Mouse (Mus musculus): ENCODE data around the gene Heatr1. TPM values are rescaled to one million over a fixed set of nuclear protein-coding genes. Genes with fewer than 3 reads are reported as not detected.
A peak's percentile ranks its signal among the peaks of the same experiment; 100 is the strongest.
"Not testable (repeated sequence)": the region's sequence is repeated elsewhere in the genome, so short reads cannot be mapped to it uniquely, and the experiment has no call there.

The Heatr1 gene
- total RNA-seq, 1 experiment = 190 TPM

GRCm38 (mm10) chr13:12461730-12462119 lies 66.9 kb downstream of the Heatr1 start:
- DNase-seq (ENCODE audit: low read depth, low spot score) = no peak
- Histone ChIP-seq H3K27ac (ENCODE audit: insufficient read depth, low read depth, low read length, poor library complexity, severe bottlenecking) (no peak overlapping the region), H3K36me3 (ENCODE audit: control insufficient read depth, insufficient read depth, low read length, poor library complexity, severe bottlenecking) (no peaks in the 10 kb centered on the region), H3K9me3 (ENCODE audit: control insufficient read depth, insufficient read depth, low read depth, low read length) (no peaks in the 10 kb centered on the region), H3K4me3 (ENCODE audit: insufficient read depth in 1 of 2, low read depth in 1 of 2, low read length in 2 of 2, poor library complexity in 1 of 2, severe bottlenecking in 1 of 2) (peak overlapping the region; percentile 82 to 83), H3K9ac (ENCODE audit: insufficient read depth, low read depth, low read length, poor library complexity, severe bottlenecking) (peak overlapping the region; percentile 88), H3K4me1 (ENCODE audit: control insufficient read depth in 2 of 2, insufficient read depth in 2 of 2, low read length in 2 of 2, poor library complexity in 1 of 2) (peaks cover 0 to 4% of the 10 kb centered on the region in 2 experiments; a peak in 3 of 4 replicates)
- in situ Hi-C loops (cut with MboI; ENCODE audit: low sequenced_read_pairs in 2 of 2, unreplicated experiment in 2 of 2) = loop anchor here in 1 of 2 experiments (25.0 kb wide), 1 partner anchor 226 kb away; no protein-coding TSS in a partner anchor
- TF ChIP-seq CHD2 (IDR thresholded peaks at IDR 0.05; ENCODE audit: low read depth, low read length) = no peak
- TF ChIP-seq HCFC1 (IDR thresholded peaks at IDR 0.05; ENCODE audit: borderline replicate concordance, insufficient read depth, low read length) = no peak
- TF ChIP-seq MAFK (IDR thresholded peaks at IDR 0.05; ENCODE audit: insufficient read depth, low read depth, low read length) = no peak
- TF ChIP-seq ZNF384 (IDR thresholded peaks at IDR 0.05; ENCODE audit: low read depth, low read length) = no peak
- TF ChIP-seq ZC3H11A (IDR thresholded peaks at IDR 0.05; ENCODE audit: borderline replicate concordance, low read depth, low read length) = no peak

GRCm38 (mm10) chr13:12462623-12463022 lies 67.8 kb downstream of the Heatr1 start:
- DNase-seq (ENCODE audit: low read depth, low spot score) = no peak
- Histone ChIP-seq H3K9me3 (ENCODE audit: control insufficient read depth, insufficient read depth, low read depth, low read length) (no peaks in the 10 kb centered on the region), H3K9ac (ENCODE audit: insufficient read depth, low read depth, low read length, poor library complexity, severe bottlenecking) (no peak overlapping the region), H3K27ac (ENCODE audit: insufficient read depth, low read depth, low read length, poor library complexity, severe bottlenecking) (no peak overlapping the region), H3K36me3 (ENCODE audit: control insufficient read depth, insufficient read depth, low read length, poor library complexity, severe bottlenecking) (no peaks in the 10 kb centered on the region), H3K4me1 (ENCODE audit: control insufficient read depth in 2 of 2, insufficient read depth in 2 of 2, low read length in 2 of 2, poor library complexity in 1 of 2) (peaks cover 0 to 4% of the 10 kb centered on the region in 2 experiments; a peak in 3 of 4 replicates), H3K4me3 (ENCODE audit: insufficient read depth in 1 of 2, low read depth in 1 of 2, low read length in 2 of 2, poor library complexity in 1 of 2, severe bottlenecking in 1 of 2) (no peak overlapping the region)
- in situ Hi-C loops (cut with MboI; ENCODE audit: low sequenced_read_pairs in 2 of 2, unreplicated experiment in 2 of 2) = loop anchor here in 1 of 2 experiments (25.0 kb wide), 1 partner anchor 225 kb away; no protein-coding TSS in a partner anchor
- TF ChIP-seq MAFK (IDR thresholded peaks at IDR 0.05; ENCODE audit: insufficient read depth, low read depth, low read length) (no peak), ZC3H11A (IDR thresholded peaks at IDR 0.05; ENCODE audit: borderline replicate concordance, low read depth, low read length) (no peak)

DNA sequence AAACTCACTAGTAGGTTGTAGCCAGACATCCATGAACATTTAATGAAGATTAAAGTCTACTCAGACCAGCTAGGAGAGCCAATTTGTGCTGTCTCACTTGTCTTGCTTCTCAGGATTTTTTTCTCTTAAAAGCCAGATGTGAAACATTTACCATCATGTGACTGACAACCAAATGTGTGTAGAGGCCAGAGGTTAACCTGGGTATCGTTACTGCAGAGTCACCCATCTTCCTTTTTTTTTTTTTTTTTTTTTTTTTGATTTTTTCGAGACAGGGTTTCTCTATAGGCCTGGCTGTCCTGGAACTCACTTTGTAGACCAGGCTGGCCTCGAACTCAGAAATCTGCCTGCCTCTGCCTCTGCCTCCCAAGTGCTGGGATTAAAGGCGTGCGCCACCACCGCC lies 69.3 kb downstream of the Heatr1 start:
- in situ Hi-C loops (cut with MboI; ENCODE audit: low sequenced_read_pairs in 2 of 2, unreplicated experiment in 2 of 2) = loop anchor here in 1 of 2 experiments (25.0 kb wide), 1 partner anchor 223 kb away; no protein-coding TSS in a partner anchor

DNA sequence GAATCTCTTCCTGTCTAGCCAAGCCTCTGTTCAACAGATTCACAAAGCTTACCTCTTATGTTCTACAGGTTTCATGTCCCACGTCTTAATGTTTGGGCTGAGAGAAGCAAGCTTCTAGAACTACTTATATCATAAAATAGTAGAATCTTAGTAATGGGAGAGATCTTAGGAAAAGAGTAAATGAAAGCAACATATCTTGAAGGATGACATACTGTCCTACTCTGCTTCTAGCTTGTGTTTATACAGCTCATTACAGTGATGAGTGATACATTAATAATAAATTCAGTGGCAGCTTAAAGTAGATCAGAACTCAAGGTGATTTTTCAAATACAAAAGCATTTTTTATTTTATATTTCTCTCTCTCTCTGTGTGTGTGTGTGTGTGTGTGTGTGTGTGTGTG lies 70.0 kb downstream of the Heatr1 start, which contains the start of gene Lgals8:
Gene Lgals8 (minus strand): TSS at position 101 of the 400 bp plus-strand sequence.
- H3K9ac ChIP-seq (ENCODE audit: insufficient read depth, low read depth, low read length, poor library complexity, severe bottlenecking) = no peak within 1 kb of the TSS
- no peaks in the 10 kb centered on the region for H3K9me3 ChIP-seq (ENCODE audit: control insufficient read depth, insufficient read depth, low read depth, low read length)
- H3K4me1 ChIP-seq (ENCODE audit: control insufficient read depth in 2 of 2, insufficient read depth in 2 of 2, low read length in 2 of 2, poor library complexity in 1 of 2) = peaks cover 2 to 7% of the 10 kb centered on the region in 2 experiments
- no peak for DNase-seq (ENCODE audit: low read depth, low spot score)
- TF ChIP-seq ZC3H11A (IDR thresholded peaks at IDR 0.05; ENCODE audit: borderline replicate concordance, low read depth, low read length) (no peak), ZNF384 (IDR thresholded peaks at IDR 0.05; ENCODE audit: low read depth, low read length) (no peak)
- no peak within 1 kb of the TSS for H3K27ac ChIP-seq (ENCODE audit: insufficient read depth, low read depth, low read length, poor library complexity, severe bottlenecking)
- no peaks in the 10 kb centered on the region for H3K36me3 ChIP-seq (ENCODE audit: control insufficient read depth, insufficient read depth, low read length, poor library complexity, severe bottlenecking)
- in situ Hi-C loops (cut with MboI; ENCODE audit: low sequenced_read_pairs in 2 of 2, unreplicated experiment in 2 of 2) = loop anchor here in 1 of 2 experiments (25.0 kb wide), 1 partner anchor 222 kb away; no protein-coding TSS in a partner anchor
- H3K4me3 ChIP-seq (ENCODE audit: insufficient read depth in 1 of 2, low read depth in 1 of 2, low read length in 2 of 2, poor library complexity in 1 of 2, severe bottlenecking in 1 of 2) = no peak within 1 kb of the TSS

More for the DNA sequence above, 69.3 kb downstream of the Heatr1 start:
- not testable (repeated sequence) for H3K36me3 ChIP-seq (ENCODE audit: control insufficient read depth, insufficient read depth, low read length, poor library complexity, severe bottlenecking); H3K27ac ChIP-seq (ENCODE audit: insufficient read depth, low read depth, low read length, poor library complexity, severe bottlenecking); H3K9me3 ChIP-seq (ENCODE audit: control insufficient read depth, insufficient read depth, low read depth, low read length); H3K4me1 ChIP-seq (ENCODE audit: control insufficient read depth in 2 of 2, insufficient read depth in 2 of 2, low read length in 2 of 2, poor library complexity in 1 of 2); DNase-seq (ENCODE audit: low read depth, low spot score); H3K4me3 ChIP-seq (ENCODE audit: insufficient read depth in 1 of 2, low read depth in 1 of 2, low read length in 2 of 2, poor library complexity in 1 of 2, severe bottlenecking in 1 of 2); H3K9ac ChIP-seq (ENCODE audit: insufficient read depth, low read depth, low read length, poor library complexity, severe bottlenecking)

GRCm38 (mm10) chr13:12468488-12468887 lies 73.7 kb downstream of the Heatr1 start:
- in situ Hi-C loops (cut with MboI; ENCODE audit: low sequenced_read_pairs in 2 of 2, unreplicated experiment in 2 of 2) = loop anchor here in 1 of 2 experiments (25.0 kb wide), 1 partner anchor 219 kb away; no protein-coding TSS in a partner anchor
- no peak for TF ChIP-seq MAFK (IDR thresholded peaks at IDR 0.05; ENCODE audit: insufficient read depth, low read depth, low read length)
- no peak for TF ChIP-seq CHD2 (IDR thresholded peaks at IDR 0.05; ENCODE audit: low read depth, low read length)
- no peak for TF ChIP-seq HCFC1 (IDR thresholded peaks at IDR 0.05; ENCODE audit: borderline replicate concordance, insufficient read depth, low read length)
- TF ChIP-seq ZNF384 (IDR thresholded peaks at IDR 0.05; ENCODE audit: low read depth, low read length) = no peak
- no peak for TF ChIP-seq ZC3H11A (IDR thresholded peaks at IDR 0.05; ENCODE audit: borderline replicate concordance, low read depth, low read length)
- H3K36me3 ChIP-seq (ENCODE audit: control insufficient read depth, insufficient read depth, low read length, poor library complexity, severe bottlenecking) = no peaks in the 10 kb centered on the region

More at GRCm38 (mm10) chr13:12468488-12468887, 73.7 kb downstream of the Heatr1 start:
- peaks cover 2 to 3% of the 10 kb centered on the region in 2 experiments; a peak in 1 of 4 replicates for H3K4me1 ChIP-seq (ENCODE audit: control insufficient read depth in 2 of 2, insufficient read depth in 2 of 2, low read length in 2 of 2, poor library complexity in 1 of 2)
- H3K27ac ChIP-seq (ENCODE audit: insufficient read depth, low read depth, low read length, poor library complexity, severe bottlenecking) = no peak overlapping the region
- H3K9ac ChIP-seq (ENCODE audit: insufficient read depth, low read depth, low read length, poor library complexity, severe bottlenecking) = no peak overlapping the region
- no peaks in the 10 kb centered on the region for H3K9me3 ChIP-seq (ENCODE audit: control insufficient read depth, insufficient read depth, low read depth, low read length)
- DNase-seq (ENCODE audit: low read depth, low spot score) = no peak
- no peak overlapping the region for H3K4me3 ChIP-seq (ENCODE audit: insufficient read depth in 1 of 2, low read depth in 1 of 2, low read length in 2 of 2, poor library complexity in 1 of 2, severe bottlenecking in 1 of 2)

All from ES-E14 (cell line).